Mouse (Mus musculus): ENCODE measurements around the gene Rsrc1.

DNA sequence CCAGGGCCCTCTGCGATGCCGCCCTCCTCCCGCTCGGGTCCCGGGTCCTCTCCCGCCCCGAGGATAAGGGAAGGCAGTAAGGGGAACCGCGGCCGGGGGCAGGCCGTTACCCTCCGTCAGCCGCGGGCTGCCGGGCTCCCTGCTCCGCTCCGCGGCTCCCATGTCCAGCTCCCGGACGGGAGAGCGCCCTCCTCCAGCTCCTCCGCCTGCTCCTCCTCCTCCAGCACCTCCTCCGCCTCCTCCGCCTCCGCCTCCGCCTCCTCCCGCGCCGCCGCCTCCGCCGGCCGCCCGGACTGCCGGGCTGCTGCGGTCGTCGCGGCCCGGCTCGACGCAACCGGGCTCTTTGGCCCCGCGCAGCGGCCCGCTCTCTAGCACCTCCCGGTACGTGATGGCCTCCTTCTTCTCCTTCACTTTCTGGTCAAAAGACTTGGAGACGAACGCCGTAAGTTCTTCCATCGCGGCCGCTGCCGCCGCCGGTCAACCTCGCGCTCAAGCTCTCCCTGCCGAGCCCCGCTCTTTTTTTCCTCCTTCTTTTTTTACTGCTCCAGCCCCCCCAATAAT, at the start of gene Rsrc1:
- TF ChIP-seq CTCF (conservative IDR thresholded peaks at IDR 0.05; ENCODE audit: low read length) (no peak), NANOG (IDR thresholded peaks at IDR 0.05; ENCODE audit: borderline replicate concordance, low read length) (no peak), POU5F1 (IDR thresholded peaks at IDR 0.05; ENCODE audit: borderline replicate concordance, low read length) (no peak)

Data from E14TG2a.4 (cell line).